Mouse (Mus musculus): Measurements from ENCODE around the gene Zbtb32.

DNA sequence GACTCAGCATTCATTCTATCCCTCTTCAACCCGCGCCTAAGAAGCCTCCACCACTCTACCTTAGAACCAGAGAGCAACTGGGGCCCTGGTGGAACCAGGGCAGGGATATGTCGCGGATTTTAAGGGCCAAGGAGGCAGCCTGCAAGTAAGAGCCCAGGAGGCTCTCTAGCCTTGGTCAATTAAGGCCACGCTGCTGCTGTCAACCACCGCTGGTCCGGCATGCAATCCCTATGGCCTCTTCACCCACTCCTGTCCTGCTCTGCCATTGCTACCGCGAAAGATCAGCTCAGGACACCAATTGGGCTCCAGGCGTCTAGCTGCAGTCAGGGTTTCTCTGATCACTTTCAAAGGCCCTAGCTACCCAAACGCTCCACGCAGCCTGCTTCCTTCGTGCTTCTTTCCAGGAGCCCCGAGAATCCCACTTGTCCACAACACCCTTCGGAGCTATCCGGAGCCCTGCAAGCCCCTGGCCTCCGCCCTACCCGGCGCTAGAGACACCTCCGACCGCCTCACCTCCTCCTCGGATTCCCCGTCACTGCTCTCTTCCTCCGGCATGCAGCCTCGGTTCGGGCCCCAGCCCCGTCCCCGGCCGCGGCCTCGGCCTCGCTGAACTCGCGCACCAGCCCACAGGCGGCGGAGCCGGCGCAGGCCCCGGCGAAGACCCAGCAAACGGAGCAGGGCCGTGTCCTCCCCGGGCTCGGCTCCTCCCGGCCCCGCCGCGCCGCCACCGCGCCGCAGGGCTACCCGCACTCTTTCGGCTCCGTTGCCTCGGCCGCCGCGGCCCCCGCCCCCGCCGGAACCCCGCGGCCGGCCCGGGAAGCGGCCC lies 10.7 kb downstream of the Zbtb32 start:
- TF ChIP-seq CTCF (IDR thresholded peaks at IDR 0.05; ENCODE audit: control insufficient read depth, insufficient read depth, insufficient replicate concordance, low read depth, low read length) = no peak
- TF ChIP-seq POLR2A (IDR thresholded peaks at IDR 0.05; ENCODE audit: control insufficient read depth, low read depth, low read length) = no peak; the same call in 1 of the 2 replicates
